ENCODE assay signal across 24 mouse cellular contexts in the genomic region with DNA sequence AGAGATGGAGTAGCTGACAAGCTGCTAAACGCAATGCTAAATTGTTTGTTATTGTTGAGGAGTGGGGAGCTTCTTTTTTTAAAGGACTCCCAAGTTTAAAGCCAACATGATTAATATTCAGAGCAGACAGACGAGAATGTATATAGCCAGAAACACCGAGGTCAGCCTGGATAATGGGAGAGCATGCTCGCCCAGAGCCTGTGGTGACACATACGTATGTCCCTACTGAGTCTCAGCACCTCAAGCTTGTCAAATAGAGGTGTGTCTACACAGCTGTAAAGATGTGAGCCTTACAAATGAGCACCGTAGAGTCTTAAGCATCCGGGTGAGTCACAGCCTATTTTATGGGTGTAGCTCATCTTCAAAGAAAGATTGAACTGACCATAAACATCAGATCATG.
DNase-seq lines count a peak whose midpoint lies in the region; ATAC-seq and TF ChIP-seq lines count a peak whose summit lies in the region.
"Had no signal": no experiment of that assay in that cellular context is flagged by ENCODE, and none has a peak within 500 bp of the region (broad histone marks: within the 10 kb centered on the region; RNA-seq: fewer than 3 reads in every experiment).

No protein-coding gene starts in this region.

- DNase-seq in heart, adult 11 months: peak; percentile 55
- DNase-seq in heart, adult 18-20 months: no peak
- DNase-seq in lung, embryonic 14.5 days: peak; percentile 59
- DNase-seq in lung, adult 18-20 months: no peak
- DNase-seq in lung, postnatal 36 days: no peak
- DNase-seq: adrenal gland, adult 8-10 months; adrenal gland, postnatal 14 days; adrenal gland, postnatal 36 days; B cell, adult 2 months; cerebellum, adult 11-12 months; cerebellum, adult 2 months; cerebellum, adult 9-10 months; cerebellum, postnatal 10 days; cerebellum, postnatal 25 days had no signal

- no peak overlapping the region for H3K27ac ChIP-seq in lung, embryonic 14.5 days (ENCODE audit: low read depth)
- H3K27ac ChIP-seq in lung, embryonic 16.5 days (ENCODE audit: low read length): no peak overlapping the region
- H3K27ac ChIP-seq: embryonic facial prominence, embryonic 10.5 days; embryonic facial prominence, embryonic 12.5 days; forebrain, embryonic 13.5 days; forebrain, embryonic 15.5 days had no signal

- no peaks in the 10 kb centered on the region for H3K36me3 ChIP-seq in lung, embryonic 14.5 days (ENCODE audit: insufficient read depth)
- H3K36me3 ChIP-seq in lung, embryonic 16.5 days (ENCODE audit: control insufficient read depth, insufficient read depth, low read length): no peaks in the 10 kb centered on the region
- H3K36me3 ChIP-seq: embryonic facial prominence, embryonic 10.5 days; embryonic facial prominence, embryonic 12.5 days; forebrain, embryonic 15.5 days; G1E had no signal

- peak; percentile 78 for ATAC-seq in lung, embryonic 14.5 days (ENCODE audit: insufficient read depth)
- 0 out of 2 replicates have a peak, but pooled peaks have one; percentile 31 for ATAC-seq in lung, embryonic 16.5 days (ENCODE audit: low read depth)
- ATAC-seq: activated CD4-positive, CD25-positive, alpha-beta regulatory T cell, adult 4 months; CD4-positive, CD25-positive, alpha-beta regulatory T cell, adult 4 months; forebrain, embryonic 13.5 days; forebrain, embryonic 15.5 days; Patski had no signal

- WGBS in lung, embryonic 14.5 days: 29% methylated on average over 7 of the region's 7 CpGs
- 41% methylated on average over 7 of the region's 7 CpGs for WGBS in lung, embryonic 16.5 days

- no peak overlapping the region for H3K4me3 ChIP-seq in lung, embryonic 14.5 days (ENCODE audit: low read depth, low read length)
- no peak overlapping the region for H3K4me3 ChIP-seq in lung, embryonic 16.5 days (ENCODE audit: low read length)
- H3K4me3 ChIP-seq: embryonic facial prominence, embryonic 10.5 days; embryonic facial prominence, embryonic 12.5 days; forebrain, embryonic 13.5 days; forebrain, embryonic 15.5 days had no signal

- no peaks in the 10 kb centered on the region for H3K4me1 ChIP-seq in lung, embryonic 14.5 days (ENCODE audit: insufficient read depth)
- H3K4me1 ChIP-seq in lung, embryonic 16.5 days (replicated peaks; ENCODE audit: control insufficient read depth, insufficient read depth, low read length): no peaks in the 10 kb centered on the region
- H3K4me1 ChIP-seq: embryonic facial prominence, embryonic 10.5 days; forebrain, embryonic 15.5 days had no signal

- TF ChIP-seq CTCF in lung, embryonic 14.5 days (IDR thresholded peaks at IDR 0.05; ENCODE audit: low read depth): no peak

- H3K9me3 ChIP-seq in lung, embryonic 14.5 days (ENCODE audit: low read depth, low read length): no peaks in the 10 kb centered on the region
- H3K9me3 ChIP-seq in lung, embryonic 16.5 days (ENCODE audit: control insufficient read depth, low read length): no peaks in the 10 kb centered on the region
- H3K9me3 ChIP-seq: embryonic facial prominence, embryonic 10.5 days; embryonic facial prominence, embryonic 12.5 days; forebrain, embryonic 13.5 days; forebrain, embryonic 15.5 days had no signal

- H3K9ac ChIP-seq in lung, embryonic 14.5 days: no peak overlapping the region
- no peak overlapping the region for H3K9ac ChIP-seq in lung, embryonic 16.5 days (ENCODE audit: low read length)
- H3K9ac ChIP-seq: embryonic facial prominence, embryonic 12.5 days; forebrain, embryonic 13.5 days; forebrain, embryonic 15.5 days had no signal

- H3K4me2 ChIP-seq in lung, embryonic 14.5 days: no peak overlapping the region
- H3K4me2 ChIP-seq in lung, embryonic 16.5 days (ENCODE audit: low read depth, low read length): no peak overlapping the region
- H3K4me2 ChIP-seq: embryonic facial prominence, embryonic 12.5 days; forebrain, embryonic 13.5 days; forebrain, embryonic 15.5 days had no signal

- H3K27me3 ChIP-seq in lung, embryonic 14.5 days (ENCODE audit: insufficient read depth, low read length): no peaks in the 10 kb centered on the region
- no peaks in the 10 kb centered on the region; the same call in 1 of the 2 replicates for H3K27me3 ChIP-seq in lung, embryonic 16.5 days (ENCODE audit: control insufficient read depth, insufficient read depth, low read depth, low read length)
- H3K27me3 ChIP-seq: CH12.LX; embryonic facial prominence, embryonic 12.5 days; forebrain, embryonic 13.5 days; forebrain, embryonic 15.5 days; Patski had no signal

Comparison
In these comparisons a context has a peak if more than half of its experiments do, and no peak if none do; other contexts are left out.
1. DNase-seq: peak in heart, adult 11 months (single experiment) and lung, embryonic 14.5 days (single experiment); none in heart, adult 18-20 months (0 of 2), lung, adult 18-20 months (0 of 2) and lung, postnatal 36 days (single experiment).